Mouse (Mus musculus): ENCODE measurements around the gene Egln2. TPM values are rescaled to one million over a fixed set of nuclear protein-coding genes. Genes with fewer than 3 reads are reported as not detected.

Egln2 gene
- polyA plus RNA-seq, 1 experiment from 2014 or later: 32.9 TPM

- H3K36me3 ChIP-seq (replicated peaks; ENCODE audit: insufficient read depth, low read length): peaks cover 34% of the 10 kb centered on the region
- no peak overlapping the region for H3K4me2 ChIP-seq (ENCODE audit: low read depth, low read length)
- no peaks in the 10 kb centered on the region for H3K27me3 ChIP-seq (ENCODE audit: insufficient read depth, low read length)
- no peak for DNase-seq
- H3K27ac ChIP-seq (ENCODE audit: low read depth): no peak overlapping the region
- TF ChIP-seq EP300 (IDR thresholded peaks at IDR 0.05; ENCODE audit: low read depth) (no peak), CTCF (IDR thresholded peaks at IDR 0.05; ENCODE audit: low read depth) (no peak)
- H3K4me1 ChIP-seq (ENCODE audit: insufficient read depth): peaks cover 9% of the 10 kb centered on the region
- H3K4me3 ChIP-seq (ENCODE audit: low read depth, low read length): no peak overlapping the region
- no peak overlapping the region for H3K9ac ChIP-seq (replicated peaks)
- ATAC-seq: no peak
- 85% methylated on average over 13 of the region's 13 CpGs for WGBS (ENCODE audit: insufficient replicate concordance)
- H3K9me3 ChIP-seq (ENCODE audit: low read length): no peaks in the 10 kb centered on the region
Observed at GRCm38 (mm10) chr7:27156005-27156404, 10.6 kb downstream of the Egln2 start.

DNA sequence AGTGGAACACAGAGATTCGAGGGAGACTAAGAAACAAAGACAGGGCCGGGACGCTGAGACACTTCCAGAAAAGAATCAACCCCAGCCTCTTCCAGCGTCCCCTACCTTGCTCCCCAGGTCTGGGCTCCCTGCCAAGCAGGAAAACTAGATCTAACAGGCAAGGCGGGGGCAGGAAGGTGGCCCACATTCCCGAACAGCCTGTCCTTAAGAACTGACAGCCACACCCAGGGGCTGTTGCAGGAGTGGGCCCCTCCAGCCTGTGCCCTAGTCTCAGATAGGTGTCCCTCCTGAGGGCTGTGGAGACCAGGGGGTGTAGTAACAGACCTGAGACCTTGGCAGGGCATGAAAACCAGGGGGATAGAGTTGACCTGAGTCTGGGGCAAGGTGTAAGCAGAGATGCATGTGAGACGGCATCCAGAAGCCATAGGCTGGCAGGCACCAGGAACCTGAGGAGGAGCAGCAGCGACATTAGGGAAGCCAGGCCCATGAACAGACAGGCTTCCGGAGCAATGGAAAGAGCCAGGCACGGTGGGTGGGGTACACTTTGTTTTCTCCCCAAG is 13.3 kb downstream of the Egln2 start, which contains the start of gene Cyp2t4:
Gene Cyp2t4, plus strand, starts transcription at position 510 of the 560 bp plus-strand sequence.
- Histone ChIP-seq H3K4me3 (ENCODE audit: low read depth, low read length) (no peak within 1 kb of the TSS), H3K36me3 (replicated peaks; ENCODE audit: insufficient read depth, low read length) (peaks cover 8% of the 10 kb centered on the region), H3K27ac (ENCODE audit: low read depth) (no peak within 1 kb of the TSS), H3K9ac (replicated peaks) (no peak within 1 kb of the TSS), H3K4me1 (ENCODE audit: insufficient read depth) (no peaks in the 10 kb centered on the region), H3K9me3 (ENCODE audit: low read length) (no peaks in the 10 kb centered on the region), H3K4me2 (ENCODE audit: low read depth, low read length) (no peak within 1 kb of the TSS), H3K27me3 (ENCODE audit: insufficient read depth, low read length) (no peaks in the 10 kb centered on the region)
- 64% methylated on average over 10 of the region's 10 CpGs for WGBS (ENCODE audit: insufficient replicate concordance)
- TF ChIP-seq EP300 (IDR thresholded peaks at IDR 0.05; ENCODE audit: low read depth): no peak
- no peak for TF ChIP-seq CTCF (IDR thresholded peaks at IDR 0.05; ENCODE audit: low read depth)
- ATAC-seq (no peak), DNase-seq (peak; percentile 21)

- TF ChIP-seq EP300 (IDR thresholded peaks at IDR 0.05; ENCODE audit: low read depth) (no peak), CTCF (IDR thresholded peaks at IDR 0.05; ENCODE audit: low read depth) (no peak)
- 53% methylated on average over 8 of the region's 8 CpGs for WGBS (ENCODE audit: insufficient replicate concordance)
- Histone ChIP-seq H3K9ac (replicated peaks) (no peak overlapping the region), H3K36me3 (replicated peaks; ENCODE audit: insufficient read depth, low read length) (no peaks in the 10 kb centered on the region), H3K4me1 (ENCODE audit: insufficient read depth) (no peaks in the 10 kb centered on the region; the same call in 1 of the 2 replicates), H3K4me3 (ENCODE audit: low read depth, low read length) (no peak overlapping the region), H3K9me3 (ENCODE audit: low read length) (no peaks in the 10 kb centered on the region), H3K27ac (ENCODE audit: low read depth) (no peak overlapping the region), H3K4me2 (ENCODE audit: low read depth, low read length) (no peak overlapping the region), H3K27me3 (ENCODE audit: insufficient read depth, low read length) (no peaks in the 10 kb centered on the region)
- DNase-seq (no peak), ATAC-seq (no peak)
Observed at GRCm38 (mm10) chr7:27136410-27136996, 30.1 kb downstream of the Egln2 start.

GRCm38 (mm10) chr7:27133757-27134156 is 32.8 kb downstream of the Egln2 start:
- ATAC-seq (no peak), DNase-seq (no peak)
- 65% methylated on average over 4 of the region's 4 CpGs for WGBS (ENCODE audit: insufficient replicate concordance)
- H3K27me3 ChIP-seq (ENCODE audit: insufficient read depth, low read length): no peaks in the 10 kb centered on the region
- H3K36me3 ChIP-seq (replicated peaks; ENCODE audit: insufficient read depth, low read length): no peaks in the 10 kb centered on the region
- no peaks in the 10 kb centered on the region; the same call in 1 of the 2 replicates for H3K4me1 ChIP-seq (ENCODE audit: insufficient read depth)
- no peak overlapping the region for H3K27ac ChIP-seq (ENCODE audit: low read depth)
- H3K4me2 ChIP-seq (ENCODE audit: low read depth, low read length): no peak overlapping the region
- no peak overlapping the region for H3K9ac ChIP-seq (replicated peaks)
- TF ChIP-seq EP300 (IDR thresholded peaks at IDR 0.05; ENCODE audit: low read depth) (no peak), CTCF (IDR thresholded peaks at IDR 0.05; ENCODE audit: low read depth) (no peak)
- H3K9me3 ChIP-seq (ENCODE audit: low read length): no peaks in the 10 kb centered on the region
- H3K4me3 ChIP-seq (ENCODE audit: low read depth, low read length): no peak overlapping the region

DNA sequence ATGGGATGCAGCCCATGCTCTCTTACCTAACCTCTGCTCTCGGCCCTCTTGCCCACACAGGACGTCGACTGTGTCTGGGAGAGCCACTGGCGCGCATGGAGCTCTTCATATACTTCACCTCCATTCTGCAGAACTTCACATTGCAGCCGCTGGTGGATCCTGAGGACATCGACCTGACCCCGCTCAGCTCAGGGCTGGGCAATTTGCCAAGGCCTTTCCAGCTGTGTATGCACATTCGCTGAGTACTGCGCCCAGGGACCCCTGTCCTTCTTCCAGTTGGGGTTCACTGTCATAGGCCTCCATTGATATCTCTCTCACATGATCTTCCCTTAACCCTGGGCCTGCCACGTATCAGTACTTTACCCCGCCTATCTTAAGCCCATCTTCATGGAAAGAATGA is 33.4 kb downstream of the Egln2 start:
- DNase-seq: peak; percentile 78
- ATAC-seq: peak; percentile 67; the same call in 1 of the 2 replicates
- Histone ChIP-seq H3K9me3 (ENCODE audit: low read length) (no peaks in the 10 kb centered on the region), H3K36me3 (replicated peaks; ENCODE audit: insufficient read depth, low read length) (no peaks in the 10 kb centered on the region), H3K27me3 (ENCODE audit: insufficient read depth, low read length) (no peaks in the 10 kb centered on the region), H3K4me1 (ENCODE audit: insufficient read depth) (no peaks in the 10 kb centered on the region; the same call in 1 of the 2 replicates), H3K4me3 (ENCODE audit: low read depth, low read length) (no peak overlapping the region), H3K9ac (replicated peaks) (no peak overlapping the region), H3K27ac (ENCODE audit: low read depth) (no peak overlapping the region), H3K4me2 (ENCODE audit: low read depth, low read length) (no peak overlapping the region)
- 44% methylated on average over 12 of the region's 12 CpGs for WGBS (ENCODE audit: insufficient replicate concordance)
- TF ChIP-seq CTCF (IDR thresholded peaks at IDR 0.05; ENCODE audit: low read depth): no peak

- Histone ChIP-seq H3K9ac (replicated peaks) (no peak overlapping the region), H3K36me3 (replicated peaks; ENCODE audit: insufficient read depth, low read length) (no peaks in the 10 kb centered on the region), H3K27ac (ENCODE audit: low read depth) (no peak overlapping the region), H3K9me3 (ENCODE audit: low read length) (no peaks in the 10 kb centered on the region), H3K4me1 (ENCODE audit: insufficient read depth) (no peaks in the 10 kb centered on the region; the same call in 1 of the 2 replicates), H3K27me3 (ENCODE audit: insufficient read depth, low read length) (no peaks in the 10 kb centered on the region), H3K4me3 (ENCODE audit: low read depth, low read length) (no peak overlapping the region), H3K4me2 (ENCODE audit: low read depth, low read length) (no peak overlapping the region)
- TF ChIP-seq EP300 (IDR thresholded peaks at IDR 0.05; ENCODE audit: low read depth) (no peak), CTCF (IDR thresholded peaks at IDR 0.05; ENCODE audit: low read depth) (peak; percentile 62)
- WGBS (ENCODE audit: insufficient replicate concordance): 18% methylated on average over 10 of the region's 10 CpGs
- ATAC-seq: peak; percentile 18; the same call in 1 of the 2 replicates
- peak; percentile 60 for DNase-seq
Observed at GRCm38 (mm10) chr7:27132588-27132987, 34.0 kb downstream of the Egln2 start.
